Mouse (Mus musculus): ENCODE measurements around the gene Gtpbp1.
"Not testable (repeated sequence)": the region's sequence is repeated elsewhere in the genome, so short reads cannot be mapped to it uniquely, and the experiment has no call there.

- TF ChIP-seq POLR2A (IDR thresholded peaks at IDR 0.05; ENCODE audit: borderline replicate concordance, extremely low read depth, low read depth, low read length); CTCF (IDR thresholded peaks at IDR 0.05; ENCODE audit: insufficient read depth, low read length): not testable (repeated sequence)
Observed at GRCm38 (mm10) chr15:79671828-79672348, 18.8 kb upstream of the Gtpbp1 start.
